Comparison of ENCODE assay signal across 14 mouse cellular contexts in genomic region chr14:60727130-60727529, GRCm38 (mm10). TPM values are rescaled to one million over a fixed set of nuclear protein-coding genes. Genes with fewer than 3 reads are reported as not detected.
A peak's percentile ranks its signal among the peaks of the same experiment; 100 is the strongest.
DNase-seq lines count a peak whose midpoint lies in the region; ATAC-seq and TF ChIP-seq lines count a peak whose summit lies in the region.
"Had no signal": no experiment of that assay in that cellular context is flagged by ENCODE, and none has a peak within 500 bp of the region (broad histone marks: within the 10 kb centered on the region; RNA-seq: fewer than 3 reads in every experiment).

No protein-coding gene starts in this region.

- 0 out of 2 replicates have a peak, but pooled peaks have one; percentile 20 for ATAC-seq in hindbrain, postnatal 0 days
- no peak for ATAC-seq in hindbrain, embryonic 13.5 days (ENCODE audit: low FRiP score)
- ATAC-seq in activated CD4-positive, CD25-positive, alpha-beta regulatory T cell, adult 4 months = peak; percentile 41
- peak; percentile 43; the same call in 1 of the 2 replicates for ATAC-seq in midbrain, embryonic 16.5 days

- no peaks in the 10 kb centered on the region for H3K36me3 ChIP-seq in hindbrain, postnatal 0 days (ENCODE audit: insufficient read depth, low read length)
- H3K36me3 ChIP-seq in hindbrain, embryonic 13.5 days = peaks cover 6% of the 10 kb centered on the region; the same call in 1 of the 2 replicates
- H3K36me3 ChIP-seq in testis, adult 2 months (ENCODE audit: control insufficient read depth, insufficient read depth, low read length) = no peaks in the 10 kb centered on the region
- no peaks in the 10 kb centered on the region for H3K36me3 ChIP-seq in midbrain, embryonic 16.5 days (ENCODE audit: control insufficient read depth, insufficient read depth, low read length)
- H3K36me3 ChIP-seq: G1E; limb, embryonic 15.5 days had no signal

- H3K4me2 ChIP-seq in hindbrain, postnatal 0 days (ENCODE audit: low read depth, low read length) = no peak overlapping the region
- H3K4me2 ChIP-seq in hindbrain, embryonic 13.5 days = no peak overlapping the region
- H3K4me2 ChIP-seq in midbrain, embryonic 16.5 days (ENCODE audit: low read length) = no peak overlapping the region
- H3K4me2 ChIP-seq: hindbrain, embryonic 14.5 days; limb, embryonic 15.5 days had no signal

- peak overlapping the region; percentile 15; the same call in 1 of the 2 replicates for H3K27ac ChIP-seq in hindbrain, postnatal 0 days
- H3K27ac ChIP-seq in hindbrain, embryonic 13.5 days = no peak overlapping the region
- H3K27ac ChIP-seq in testis, adult 2 months (ENCODE audit: control insufficient read depth, insufficient read depth, low read depth, low read length) = peak overlapping the region; percentile 5
- H3K27ac ChIP-seq in midbrain, embryonic 16.5 days (ENCODE audit: low read length) = no peak overlapping the region
- H3K27ac ChIP-seq: hindbrain, embryonic 14.5 days had no signal

- no peak overlapping the region for H3K4me3 ChIP-seq in hindbrain, postnatal 0 days (ENCODE audit: low read length)
- H3K4me3 ChIP-seq in hindbrain, embryonic 13.5 days = no peak overlapping the region
- H3K4me3 ChIP-seq in testis, adult 2 months (ENCODE audit: control insufficient read depth, low read depth, low read length) = no peak overlapping the region
- H3K4me3 ChIP-seq in midbrain, embryonic 16.5 days (ENCODE audit: low read depth, low read length) = no peak overlapping the region
- H3K4me3 ChIP-seq: limb, embryonic 15.5 days had no signal

- no peaks in the 10 kb centered on the region for H3K27me3 ChIP-seq in hindbrain, postnatal 0 days (ENCODE audit: insufficient read depth, low read length)
- H3K27me3 ChIP-seq in hindbrain, embryonic 13.5 days = no peaks in the 10 kb centered on the region
- H3K27me3 ChIP-seq in testis, adult 2 months (ENCODE audit: control insufficient read depth, insufficient read depth, low read length) = no peaks in the 10 kb centered on the region
- H3K27me3 ChIP-seq in midbrain, embryonic 16.5 days (ENCODE audit: control insufficient read depth, insufficient read depth, low read depth, low read length) = no peaks in the 10 kb centered on the region
- H3K27me3 ChIP-seq: limb, embryonic 15.5 days had no signal

- no peak overlapping the region for H3K9ac ChIP-seq in hindbrain, postnatal 0 days (replicated peaks; ENCODE audit: low read length)
- no peak overlapping the region for H3K9ac ChIP-seq in hindbrain, embryonic 13.5 days
- no peak overlapping the region for H3K9ac ChIP-seq in midbrain, embryonic 16.5 days (ENCODE audit: low read depth, low read length)
- H3K9ac ChIP-seq: hindbrain, embryonic 14.5 days; limb, embryonic 15.5 days had no signal

- WGBS in hindbrain, postnatal 0 days = 88% methylated on average over 4 of the region's 4 CpGs
- WGBS in hindbrain, embryonic 13.5 days = 82% methylated on average over 4 of the region's 4 CpGs
- 80% methylated on average over 4 of the region's 4 CpGs for WGBS in midbrain, embryonic 16.5 days

- H3K9me3 ChIP-seq in hindbrain, postnatal 0 days (ENCODE audit: low read length) = no peaks in the 10 kb centered on the region
- H3K9me3 ChIP-seq in hindbrain, embryonic 13.5 days = no peaks in the 10 kb centered on the region
- H3K9me3 ChIP-seq in midbrain, embryonic 16.5 days (replicated peaks; ENCODE audit: control insufficient read depth, low read length, poor library complexity, severe bottlenecking) = no peaks in the 10 kb centered on the region
- H3K9me3 ChIP-seq: G1E; limb, embryonic 15.5 days had no signal

- no peaks in the 10 kb centered on the region for H3K4me1 ChIP-seq in hindbrain, postnatal 0 days (ENCODE audit: insufficient read depth, low read length)
- H3K4me1 ChIP-seq in hindbrain, embryonic 13.5 days (replicated peaks) = peaks cover 3% of the 10 kb centered on the region
- no peaks in the 10 kb centered on the region; the same call in 1 of the 2 replicates for H3K4me1 ChIP-seq in testis, adult 2 months (ENCODE audit: control insufficient read depth, insufficient read depth, low read length)
- H3K4me1 ChIP-seq in midbrain, embryonic 16.5 days (ENCODE audit: control insufficient read depth, insufficient read depth, low read length) = peaks cover 3% of the 10 kb centered on the region; the same call in 1 of the 2 replicates

- no peak for TF ChIP-seq CTCF in hindbrain, postnatal 0 days (IDR thresholded peaks at IDR 0.05; ENCODE audit: low read depth)
- TF ChIP-seq CTCF in testis, adult 2 months (IDR thresholded peaks at IDR 0.05; ENCODE audit: control insufficient read depth, insufficient read depth, insufficient replicate concordance, low read depth, low read length) = no peak; the same call in 1 of the 2 replicates

- no peak for DNase-seq in hindbrain, postnatal 0 days (ENCODE audit: low spot score)
- DNase-seq in testis, postnatal 10 days (ENCODE audit: low spot score) = no peak
- DNase-seq in layer of hippocampus, postnatal 25 days (ENCODE audit: extremely low spot score in 1 of 2, low spot score in 1 of 2) = no peak
- DNase-seq in spleen, postnatal 4 days (ENCODE audit: low spot score in 2 of 2) = no peak
- DNase-seq: adrenal gland, adult 2 months; lung, postnatal 14 days had no signal

- no peak for TF ChIP-seq POLR2A in testis, adult 2 months (IDR thresholded peaks at IDR 0.05; ENCODE audit: control insufficient read depth, low read depth, low read length)

RNA-seq across cellular contexts. Expression of gene C1qtnf9, which starts 40.8 kb away (rescaled TPM):
- not detected in 2 replicates for total RNA-seq in hindbrain, postnatal 0 days (2014; rRNA removed)
- 0.19 and 0.24 TPM in 2 replicates for polyA plus RNA-seq in hindbrain, postnatal 0 days (2015; fragmentation: Nextera tagmentation; extraction: Ambion mirVana)
- 0.12 and 0.23 TPM in 2 replicates for polyA plus RNA-seq in hindbrain, embryonic 13.5 days (2015; fragmentation: Nextera tagmentation; extraction: Ambion mirVana)
- 0.91 and 1.1 TPM in 2 replicates for polyA plus RNA-seq in testis, adult 2 months (2012; rRNA removed)
- not detected for polyA plus RNA-seq in activated CD4-positive, CD25-positive, alpha-beta regulatory T cell, adult 4 months (2017; shearing (Covaris generic))
- not detected in 2 replicates for polyA plus RNA-seq in midbrain, embryonic 16.5 days (2015; fragmentation: Nextera tagmentation; extraction: Ambion mirVana)
- total RNA-seq in layer of hippocampus, postnatal 25 days (2021) = under 1 TPM; 0.31 to 0.42 TPM
- polyA plus RNA-seq: G1E; hindbrain, embryonic 14.5 days; neural tube, embryonic 11.5 days had no signal

RNA-seq across cellular contexts. Expression of gene Mipep, which starts 57.2 kb away (rescaled TPM):
- 31.7 and 33.1 TPM in 2 replicates for total RNA-seq in hindbrain, postnatal 0 days (2014; rRNA removed)
- 15.7 and 17.5 TPM in 2 replicates for polyA plus RNA-seq in hindbrain, postnatal 0 days (2015; fragmentation: Nextera tagmentation; extraction: Ambion mirVana)
- polyA plus RNA-seq in hindbrain, embryonic 13.5 days (2015; fragmentation: Nextera tagmentation; extraction: Ambion mirVana) = 16.4 and 17.5 TPM in 2 replicates
- polyA plus RNA-seq in testis, adult 2 months (2012; rRNA removed) = 104 and 109 TPM in 2 replicates
- polyA plus RNA-seq in activated CD4-positive, CD25-positive, alpha-beta regulatory T cell, adult 4 months (2017; shearing (Covaris generic)) = 1 to 10 TPM; 1.2 to 1.5 TPM
- 20.3 and 20.7 TPM in 2 replicates for polyA plus RNA-seq in midbrain, embryonic 16.5 days (2015; fragmentation: Nextera tagmentation; extraction: Ambion mirVana)
- total RNA-seq in layer of hippocampus, postnatal 25 days (2021) = 10 to 100 TPM; 30.1 to 31.9 TPM

Comparison
In these comparisons a context has a peak if more than half of its experiments do, and no peak if none do; other contexts are left out.
1. H3K27ac ChIP-seq: peak in hindbrain, postnatal 0 days (single experiment) and testis, adult 2 months (single experiment); none in hindbrain, embryonic 13.5 days (single experiment) and midbrain, embryonic 16.5 days (single experiment).